Mouse (Mus musculus): Measurements from ENCODE around the gene Serinc2. TPM values are rescaled to one million over a fixed set of nuclear protein-coding genes. Genes with fewer than 3 reads are reported as not detected.
A peak's percentile ranks its signal among the peaks of the same experiment; 100 is the strongest.

The Serinc2 gene
- polyA plus RNA-seq, 1 experiment: 54.8 TPM

DNA sequence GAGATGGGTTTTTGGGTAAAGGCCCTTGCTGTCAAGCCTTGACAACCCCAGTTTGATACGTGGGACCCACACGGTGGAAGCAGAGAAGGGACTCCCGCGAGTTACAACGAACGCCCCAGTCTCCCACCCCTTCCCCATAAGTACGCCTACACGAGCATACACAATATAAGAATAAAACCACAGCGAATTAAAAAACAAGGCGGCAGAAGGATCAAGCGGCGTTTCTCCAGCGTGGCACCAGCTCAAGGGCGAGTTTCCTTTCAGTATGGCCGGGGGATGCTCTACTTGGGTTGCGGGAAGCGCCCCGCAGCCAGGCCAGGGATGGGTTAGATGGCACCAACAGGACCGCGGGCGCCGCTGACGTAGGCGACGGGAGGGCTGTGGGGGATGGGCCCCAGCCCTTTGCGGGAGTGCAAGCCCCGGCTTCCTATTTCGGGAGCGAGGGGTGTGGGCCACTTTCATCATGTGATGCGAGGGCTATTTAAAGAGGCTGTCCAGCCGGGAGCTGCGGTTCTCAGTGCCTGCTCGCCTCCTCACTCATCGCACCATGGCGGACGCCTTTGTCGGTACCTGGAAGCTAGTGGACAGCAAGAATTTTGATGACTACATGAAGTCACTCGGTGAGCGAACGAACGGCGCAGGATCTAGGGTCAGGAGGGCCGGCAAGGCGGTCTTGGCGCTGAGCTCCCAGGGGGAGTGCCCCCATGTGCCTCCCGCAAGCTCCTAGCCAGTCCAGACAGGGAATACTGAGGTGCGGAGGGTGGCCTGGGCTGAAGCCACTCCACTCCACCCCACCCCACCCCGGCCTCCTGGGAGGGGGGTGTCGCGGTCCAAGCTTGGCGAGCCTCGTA, 29.5 kb upstream of the Serinc2 start, which contains the start of the genes Fabp3 and Gm10570:
Gene Fabp3 (plus strand): TSS at position 365 of the 851 bp plus-strand sequence.
Gene Gm10570 (minus strand): TSS at position 444 of the 851 bp plus-strand sequence.
- 3% methylated on average over 52 of the region's 52 CpGs for WGBS
- Histone ChIP-seq H3K4me3 (ENCODE audit: insufficient read depth, low read depth, low read length) (peak within 1 kb of the TSS; percentile 61), H3K36me3 (ENCODE audit: control insufficient read depth, insufficient read depth, low read length) (no peaks in the 10 kb centered on the region), H3K27me3 (replicated peaks; ENCODE audit: control insufficient read depth, insufficient read depth, low read length) (no peaks in the 10 kb centered on the region), H3K27ac (ENCODE audit: insufficient read depth, low read depth, low read length) (peak within 1 kb of the TSS; percentile 100), H3K4me1 (ENCODE audit: control insufficient read depth, insufficient read depth, low read length) (peaks cover 18% of the 10 kb centered on the region; the same call in 1 of the 2 replicates)
- DNase-seq: peak; percentile 70
- peak; percentile 58 for TF ChIP-seq POLR2A (IDR thresholded peaks at IDR 0.05; ENCODE audit: low read depth, low read length)
- no peak for TF ChIP-seq CTCF (conservative IDR thresholded peaks at IDR 0.05; ENCODE audit: insufficient read depth, insufficient read length, low read depth, low read length)

DNA sequence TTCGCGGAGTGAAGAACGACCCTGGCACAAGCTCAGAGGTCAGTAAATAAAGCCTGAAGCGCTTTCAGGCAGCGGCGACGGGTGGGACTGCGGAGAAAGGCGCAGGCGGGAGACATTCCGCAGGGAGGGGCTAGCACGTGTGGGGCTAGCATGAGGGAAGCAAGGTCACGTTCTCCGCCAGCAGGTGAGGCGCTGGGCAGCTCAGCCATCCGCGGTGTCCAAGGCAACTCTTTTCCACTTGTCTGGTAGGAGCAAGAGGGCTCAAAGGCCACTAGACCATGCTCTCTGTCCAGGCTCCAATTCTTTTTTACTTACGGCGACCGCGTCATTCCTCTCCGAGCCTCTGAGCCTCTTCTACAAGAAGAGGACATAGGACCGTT, 28.8 kb upstream of the Serinc2 start:
- DNase-seq: peak; percentile 94
- peak overlapping the region; percentile 100 for H3K27ac ChIP-seq (ENCODE audit: insufficient read depth, low read depth, low read length)

DNA sequence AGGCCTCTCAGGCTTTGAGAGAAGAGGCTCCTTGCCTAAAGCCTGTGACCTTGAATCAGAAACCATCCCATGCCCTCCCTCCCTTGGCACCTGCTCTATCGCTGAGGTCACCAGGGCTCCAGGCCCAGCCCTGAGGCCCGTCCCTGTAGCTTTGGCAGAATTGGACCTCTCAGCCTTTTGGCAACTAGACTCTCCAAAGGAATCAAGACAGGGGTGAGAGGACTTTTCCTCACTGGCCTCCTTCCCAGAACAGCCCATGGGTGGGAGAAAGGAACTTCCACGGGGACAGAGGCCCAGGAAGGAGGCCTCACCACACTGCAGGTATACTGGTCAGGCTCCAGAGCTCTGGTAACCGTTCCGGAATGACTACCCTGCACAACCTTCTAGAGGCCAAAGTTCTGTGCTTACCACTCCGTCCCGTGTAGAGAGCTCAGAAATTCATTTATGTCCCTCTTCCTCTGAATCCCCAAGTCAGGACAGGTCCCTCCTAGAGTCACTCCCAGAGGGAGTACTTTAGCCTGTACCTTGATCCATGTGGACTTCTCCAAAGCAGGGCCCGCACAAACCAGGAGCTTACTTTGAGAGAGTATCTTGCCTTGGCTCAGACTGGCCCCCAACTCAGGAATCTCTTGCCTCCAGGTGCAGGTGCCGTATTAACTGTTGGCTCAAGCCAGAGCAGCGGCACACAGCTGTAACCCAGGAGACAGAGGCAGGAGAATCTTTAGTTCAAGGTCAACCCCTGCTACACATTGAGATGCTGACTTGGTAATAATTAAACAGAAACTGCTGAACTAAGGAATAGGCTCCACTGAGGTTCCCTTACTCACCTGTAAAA, 28.0 kb upstream of the Serinc2 start:
- Histone ChIP-seq H3K36me3 (ENCODE audit: control insufficient read depth, insufficient read depth, low read length) (no peaks in the 10 kb centered on the region), H3K27me3 (replicated peaks; ENCODE audit: control insufficient read depth, insufficient read depth, low read length) (no peaks in the 10 kb centered on the region), H3K4me3 (ENCODE audit: insufficient read depth, low read depth, low read length) (peak overlapping the region; percentile 23), H3K27ac (ENCODE audit: insufficient read depth, low read depth, low read length) (peak overlapping the region; percentile 100), H3K4me1 (ENCODE audit: control insufficient read depth, insufficient read depth, low read length) (peaks cover 18% of the 10 kb centered on the region; the same call in 1 of the 2 replicates)
- TF ChIP-seq POLR2A (IDR thresholded peaks at IDR 0.05; ENCODE audit: low read depth, low read length): no peak
- no peak for TF ChIP-seq CTCF (conservative IDR thresholded peaks at IDR 0.05; ENCODE audit: insufficient read depth, insufficient read length, low read depth, low read length)
- peak; percentile 85 for DNase-seq
- 37% methylated on average over 10 of the region's 10 CpGs for WGBS

More for the DNA sequence above, 28.8 kb upstream of the Serinc2 start:
- under 1% methylated on average over 23 of the region's 23 CpGs for WGBS
- no peaks in the 10 kb centered on the region for H3K27me3 ChIP-seq (replicated peaks; ENCODE audit: control insufficient read depth, insufficient read depth, low read length)
- peak overlapping the region; percentile 61 for H3K4me3 ChIP-seq (ENCODE audit: insufficient read depth, low read depth, low read length)
- TF ChIP-seq CTCF (conservative IDR thresholded peaks at IDR 0.05; ENCODE audit: insufficient read depth, insufficient read length, low read depth, low read length) (no peak), POLR2A (IDR thresholded peaks at IDR 0.05; ENCODE audit: low read depth, low read length) (peak; percentile 52)
- H3K4me1 ChIP-seq (ENCODE audit: control insufficient read depth, insufficient read depth, low read length): peaks cover 18% of the 10 kb centered on the region; the same call in 1 of the 2 replicates
- no peaks in the 10 kb centered on the region for H3K36me3 ChIP-seq (ENCODE audit: control insufficient read depth, insufficient read depth, low read length)

DNA sequence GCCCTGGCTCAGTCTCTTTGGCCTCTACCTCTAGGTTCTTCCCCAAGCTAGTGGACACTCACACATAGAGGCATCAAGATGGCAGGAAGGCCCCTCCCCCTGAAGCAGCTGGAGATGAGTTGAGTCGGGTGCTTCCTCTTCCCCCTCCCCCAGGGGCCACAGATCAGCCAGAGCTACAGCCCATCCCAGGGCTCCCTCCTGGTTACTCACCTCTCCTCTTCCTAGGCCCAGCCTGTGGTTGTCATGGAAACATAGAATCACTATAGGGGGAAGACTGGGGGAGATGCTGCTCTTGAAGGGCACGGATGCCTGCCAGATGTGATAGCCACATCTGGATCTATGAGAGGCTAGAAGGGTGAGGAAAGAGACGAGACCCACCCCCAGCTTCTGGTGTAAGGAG, 25.7 kb upstream of the Serinc2 start:
- TF ChIP-seq POLR2A (IDR thresholded peaks at IDR 0.05; ENCODE audit: low read depth, low read length) (no peak), CTCF (conservative IDR thresholded peaks at IDR 0.05; ENCODE audit: insufficient read depth, insufficient read length, low read depth, low read length) (no peak)
- no peak for DNase-seq
- no peaks in the 10 kb centered on the region for H3K36me3 ChIP-seq (ENCODE audit: control insufficient read depth, insufficient read depth, low read length)
- no peak overlapping the region for H3K27ac ChIP-seq (ENCODE audit: insufficient read depth, low read depth, low read length)
- peaks cover 15% of the 10 kb centered on the region; the same call in 1 of the 2 replicates for H3K4me1 ChIP-seq (ENCODE audit: control insufficient read depth, insufficient read depth, low read length)
- no peak overlapping the region for H3K4me3 ChIP-seq (ENCODE audit: insufficient read depth, low read depth, low read length)
- no peaks in the 10 kb centered on the region for H3K27me3 ChIP-seq (replicated peaks; ENCODE audit: control insufficient read depth, insufficient read depth, low read length)
- WGBS: 55% methylated on average over 3 of the region's 3 CpGs

DNA sequence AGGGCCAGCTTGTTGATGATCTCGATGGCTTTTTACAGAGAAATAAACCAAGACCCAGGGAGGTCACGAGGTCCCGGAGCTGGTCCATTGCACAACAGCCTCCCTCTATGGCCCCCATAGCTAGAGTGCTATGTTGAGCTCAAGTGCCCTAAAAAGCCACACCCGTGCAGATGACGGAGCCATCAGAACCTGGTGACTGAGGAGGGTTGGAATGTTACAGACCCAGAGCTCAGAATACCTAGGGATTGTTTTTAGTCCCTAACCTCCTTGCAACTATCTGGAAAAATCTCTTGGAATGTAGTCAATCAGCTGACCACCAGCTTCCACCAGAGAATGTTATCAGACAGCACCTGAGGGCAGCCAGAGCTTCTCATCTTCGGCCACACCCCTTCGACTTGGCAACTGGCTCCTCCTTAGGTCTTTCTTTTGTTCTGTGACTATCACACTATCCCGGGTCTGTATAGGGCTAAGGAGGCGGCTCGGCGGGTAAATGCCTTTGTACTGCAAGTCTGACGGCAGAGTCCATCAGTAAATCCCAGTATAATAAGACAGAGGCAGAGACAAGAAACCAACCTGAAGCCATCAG, 23.4 kb upstream of the Serinc2 start:
- 68% methylated on average over 12 of the region's 12 CpGs for WGBS
- H3K27me3 ChIP-seq (replicated peaks; ENCODE audit: control insufficient read depth, insufficient read depth, low read length): no peaks in the 10 kb centered on the region

DNA sequence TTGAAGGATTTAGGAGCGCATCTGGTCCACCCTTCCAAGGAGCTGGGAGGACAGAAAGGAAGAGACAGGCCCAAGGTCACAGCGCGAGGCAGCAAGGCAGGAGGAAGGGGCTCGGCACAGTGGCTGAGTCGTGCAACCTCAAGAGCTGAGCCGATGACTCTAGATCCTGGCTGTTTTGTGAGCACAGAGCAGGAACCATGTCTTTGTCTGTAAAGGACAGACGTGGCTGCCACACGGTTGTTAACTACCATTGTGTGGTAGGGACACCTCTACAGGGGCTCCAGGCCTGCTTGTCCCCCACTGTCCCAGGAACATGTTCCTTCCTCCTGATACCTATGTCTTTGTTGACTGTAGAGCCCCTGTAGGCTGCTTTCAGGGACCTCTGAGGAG, 20.6 kb upstream of the Serinc2 start:
- no peak for DNase-seq
- no peaks in the 10 kb centered on the region for H3K36me3 ChIP-seq (ENCODE audit: control insufficient read depth, insufficient read depth, low read length)
- H3K4me1 ChIP-seq (ENCODE audit: control insufficient read depth, insufficient read depth, low read length): no peaks in the 10 kb centered on the region; the same call in 1 of the 2 replicates
- TF ChIP-seq CTCF (conservative IDR thresholded peaks at IDR 0.05; ENCODE audit: insufficient read depth, insufficient read length, low read depth, low read length): no peak
- TF ChIP-seq POLR2A (IDR thresholded peaks at IDR 0.05; ENCODE audit: low read depth, low read length): no peak
- no peaks in the 10 kb centered on the region for H3K27me3 ChIP-seq (replicated peaks; ENCODE audit: control insufficient read depth, insufficient read depth, low read length)
- WGBS: 68% methylated on average over 8 of the region's 8 CpGs
- H3K4me3 ChIP-seq (ENCODE audit: insufficient read depth, low read depth, low read length): no peak overlapping the region
- H3K27ac ChIP-seq (ENCODE audit: insufficient read depth, low read depth, low read length): no peak overlapping the region

More for the DNA sequence above, 23.4 kb upstream of the Serinc2 start:
- Histone ChIP-seq H3K4me3 (ENCODE audit: insufficient read depth, low read depth, low read length) (no peak overlapping the region), H3K27ac (ENCODE audit: insufficient read depth, low read depth, low read length) (no peak overlapping the region), H3K4me1 (ENCODE audit: control insufficient read depth, insufficient read depth, low read length) (peaks cover 12% of the 10 kb centered on the region; the same call in 1 of the 2 replicates), H3K36me3 (ENCODE audit: control insufficient read depth, insufficient read depth, low read length) (no peaks in the 10 kb centered on the region)
- no peak for DNase-seq
- TF ChIP-seq POLR2A (IDR thresholded peaks at IDR 0.05; ENCODE audit: low read depth, low read length): no peak
- no peak for TF ChIP-seq CTCF (conservative IDR thresholded peaks at IDR 0.05; ENCODE audit: insufficient read depth, insufficient read length, low read depth, low read length)

All from kidney, adult 2 months (tissue).